Mouse (Mus musculus): ENCODE data around the gene Trappc13. TPM values are rescaled to one million over a fixed set of nuclear protein-coding genes. Genes with fewer than 3 reads are reported as not detected.

The Trappc13 gene
- polyA plus RNA-seq, 1 experiment from 2014 or later = 45.7 TPM

GRCm38 (mm10) chr13:104095955-104096354 lies 82.3 kb downstream of the Trappc13 start:
- in situ Hi-C loops (cut with MboI; ENCODE audit: low pct_unique_long_range_greater_than_20kb) = no loop called here
- H3K27me3 ChIP-seq = no peaks in the 10 kb centered on the region
- ChIA-PET POLR2A (no interaction called here), CTCF (interaction anchor here (1.4 kb wide), 1 partner anchor 11 kb away, joined by 6 read pairs; no protein-coding TSS in a partner anchor)
- ATAC-seq = no peak
- no peak for TF ChIP-seq CTCF (IDR thresholded peaks at IDR 0.05)
- no peak for DNase-seq (ENCODE audit: low read depth, low spot score)

- TF ChIP-seq CTCF (IDR thresholded peaks at IDR 0.05) = no peak
- ATAC-seq = no peak
- in situ Hi-C loops (cut with MboI; ENCODE audit: low pct_unique_long_range_greater_than_20kb) = no loop called here
- ChIA-PET POLR2A (no interaction called here), CTCF (interaction anchor here (1.0 to 1.4 kb wide), 2 partner anchors 10 to 18 kb away, joined by 3 read pairs; no protein-coding TSS in a partner anchor)
- H3K27me3 ChIP-seq = no peaks in the 10 kb centered on the region
- DNase-seq (ENCODE audit: low read depth, low spot score) = no peak
Measured at GRCm38 (mm10) chr13:104094531-104095385, 83.5 kb downstream of the Trappc13 start.

Other genes with a start within 250 kb of the Trappc13 start
- 29.2 TPM for gene Nln, start 68.9 kb downstream of the Trappc13 start, polyA plus RNA-seq (2021)
- gene Sgtb, start 68.7 kb downstream of the Trappc13 start, polyA plus RNA-seq (2021) = 8.3 TPM
- 24.5 TPM for gene Trim23, start 328 bp upstream of the Trappc13 start, polyA plus RNA-seq (2021)
- 16.6 TPM for gene Cenpk, start 50.1 kb upstream of the Trappc13 start, polyA plus RNA-seq (2021)
- gene Ppwd1, start 50.4 kb upstream of the Trappc13 start, polyA plus RNA-seq (2021) = 26.5 TPM
- gene Adamts6, start 109.4 kb upstream of the Trappc13 start, polyA plus RNA-seq (2021) = 4.8 TPM